Mouse (Mus musculus) kidney, postnatal 0 days (tissue): ENCODE data around the gene Disp1. TPM values are rescaled to one million over a fixed set of nuclear protein-coding genes. Genes with fewer than 3 reads are reported as not detected.

Source experiments
- ATAC-seq: fragments of 200-750 bp; cut with Nextera tagmentation; replicated peaks from 2 replicates; pipeline ENCODE4 v1.8.0; 2017; ENCODE audit warnings: low read depth, moderate number of reproducible peaks, moderate TSS enrichment, moderate library complexity; ENCODE audit not compliant: low FRiP score
- DNase-seq: peaks from one replicate; pipeline ENCODE4 v3.0.0-alpha.2; 2016; ENCODE audit warnings: low spot score
- H3K27ac ChIP-seq: fragments of 300-500 bp; sonication (generic); 2 replicates; pipeline ENCODE4 v1.5.1; 2014; ENCODE audit warnings: mild to moderate bottlenecking
- H3K27me3 ChIP-seq: fragments of 300-500 bp; sonication (generic); 2 replicates; pipeline ENCODE4 v1.6.1; 2014; ENCODE audit warnings: low read length, mixed read lengths; ENCODE audit not compliant: insufficient read depth
- H3K36me3 ChIP-seq: fragments of 300-500 bp; sonication (generic); 2 replicates; pipeline ENCODE4 v1.6.1; 2014; ENCODE audit warnings: low read length, mixed read lengths; ENCODE audit not compliant: insufficient read depth
- H3K4me1 ChIP-seq: fragments of 300-500 bp; sonication (generic); replicated peaks from 2 replicates; pipeline ENCODE4 v1.6.1; 2014; ENCODE audit warnings: antibody characterized with exemption, low read length, mixed read lengths; ENCODE audit not compliant: insufficient read depth
- H3K4me2 ChIP-seq: fragments of 300-500 bp; sonication (generic); 2 replicates; pipeline ENCODE4 v1.6.1; 2014; ENCODE audit warnings: mild to moderate bottlenecking, low read length, moderate library complexity, mixed read lengths
- H3K4me3 ChIP-seq: fragments of 300-500 bp; sonication (generic); replicated peaks from 2 replicates; pipeline ENCODE4 v1.5.1; 2014; ENCODE audit warnings: low read depth, low read length
- H3K9ac ChIP-seq: fragments of 300-500 bp; sonication (generic); 2 replicates; pipeline ENCODE4 v1.6.1; 2014; ENCODE audit warnings: low read depth, low read length
- H3K9me3 ChIP-seq: fragments of 300-500 bp; sonication (generic); replicated peaks from 2 replicates; pipeline ENCODE4 v1.6.1; 2016; ENCODE audit warnings: low read length, inconsistent platforms, mixed read lengths
- CTCF ChIP-seq: IDR thresholded peaks from 2 replicates; pipeline ENCODE4 v1.5.1; 2016; ENCODE audit warnings: antibody characterized with exemption, low read depth, mild to moderate bottlenecking, moderate library complexity
- WGBS: fragments of 180-500 bp; shearing (Covaris S2); extraction: QIAGEN DNeasy Blood & Tissue Kit; methylation state at CpG from one replicate; pipeline ENCODE4 v1.1.7; 2014; 5-methylcytosine and 5-hydroxymethylcytosine counted together
- polyA plus RNA-seq: library from polyadenylated mRNA; unstranded; fragments of >200 nt; fragmentation: Nextera tagmentation; extraction: Ambion mirVana; gene quantifications from 2 replicates; pipeline ENCODE4 v1.2.1, GENCODE M21; 2015

Disp1 gene
- polyA plus RNA-seq, 1 experiment from 2014 or later: 8.4 TPM

DNA sequence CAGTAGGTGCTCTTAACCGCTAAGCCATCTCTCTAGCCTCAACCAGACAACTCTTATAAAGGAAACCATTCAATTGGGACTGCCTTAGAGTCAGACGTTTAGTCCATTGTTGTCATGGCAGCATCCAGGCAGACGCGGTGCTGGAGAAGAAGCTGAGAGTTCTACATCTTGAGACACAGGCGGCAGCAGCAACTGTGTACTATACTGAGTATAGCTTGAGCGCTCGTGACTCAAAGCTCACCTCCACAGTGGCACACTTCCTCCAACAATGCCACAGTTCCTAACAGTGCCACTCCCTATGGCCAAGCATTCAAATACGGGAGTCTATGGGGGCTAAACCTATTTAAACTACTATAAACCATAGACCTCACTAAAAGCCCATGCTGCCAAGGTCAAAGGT is 11.2 kb downstream of the Disp1 start:
- H3K4me3 ChIP-seq: no peak overlapping the region
- no peaks in the 10 kb centered on the region for H3K36me3 ChIP-seq
- DNase-seq: no peak
- TF ChIP-seq CTCF: no peak
- no peak overlapping the region for H3K27ac ChIP-seq
- no peaks in the 10 kb centered on the region for H3K27me3 ChIP-seq
- no peak overlapping the region for H3K4me2 ChIP-seq
- no peaks in the 10 kb centered on the region for H3K9me3 ChIP-seq
- H3K9ac ChIP-seq: no peak overlapping the region
- ATAC-seq: no peak
- H3K4me1 ChIP-seq: no peaks in the 10 kb centered on the region
- WGBS: 89% methylated on average over 8 of the region's 8 CpGs

DNA sequence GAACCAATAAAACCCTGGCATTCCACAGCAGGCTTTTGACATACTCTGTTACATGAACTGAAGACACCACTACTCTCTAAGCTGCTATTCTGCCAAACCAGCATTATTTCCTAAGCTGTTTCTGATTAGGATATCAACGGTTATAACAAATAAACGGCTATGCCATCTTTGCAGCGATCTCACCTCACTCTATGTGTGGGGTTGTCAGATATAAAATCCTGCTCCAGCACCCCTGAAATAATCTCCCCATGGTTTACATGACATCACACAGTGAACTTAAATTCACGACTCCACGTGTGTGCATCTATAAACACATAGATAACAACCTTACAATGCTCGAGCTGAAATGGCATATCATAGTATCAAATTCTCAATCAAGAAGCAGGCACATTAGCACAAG is 13.7 kb downstream of the Disp1 start:
- TF ChIP-seq CTCF: no peak
- Histone ChIP-seq H3K4me3 (no peak overlapping the region), H3K36me3 (no peaks in the 10 kb centered on the region), H3K9me3 (no peaks in the 10 kb centered on the region), H3K4me1 (no peaks in the 10 kb centered on the region), H3K9ac (no peak overlapping the region), H3K27me3 (no peaks in the 10 kb centered on the region), H3K4me2 (no peak overlapping the region), H3K27ac (no peak overlapping the region)
- DNase-seq (no peak), ATAC-seq (no peak)
- WGBS: 73% methylated on average over 6 of the region's 6 CpGs

GRCm38 (mm10) chr1:183207141-183207540 is 14.2 kb downstream of the Disp1 start:
- Histone ChIP-seq H3K9me3 (no peaks in the 10 kb centered on the region), H3K36me3 (no peaks in the 10 kb centered on the region), H3K9ac (no peak overlapping the region), H3K4me1 (no peaks in the 10 kb centered on the region), H3K4me2 (no peak overlapping the region), H3K4me3 (no peak overlapping the region), H3K27me3 (no peaks in the 10 kb centered on the region), H3K27ac (no peak overlapping the region)
- DNase-seq (no peak), ATAC-seq (no peak)
- TF ChIP-seq CTCF: no peak
- 78% methylated on average over 3 of the region's 3 CpGs for WGBS

DNA sequence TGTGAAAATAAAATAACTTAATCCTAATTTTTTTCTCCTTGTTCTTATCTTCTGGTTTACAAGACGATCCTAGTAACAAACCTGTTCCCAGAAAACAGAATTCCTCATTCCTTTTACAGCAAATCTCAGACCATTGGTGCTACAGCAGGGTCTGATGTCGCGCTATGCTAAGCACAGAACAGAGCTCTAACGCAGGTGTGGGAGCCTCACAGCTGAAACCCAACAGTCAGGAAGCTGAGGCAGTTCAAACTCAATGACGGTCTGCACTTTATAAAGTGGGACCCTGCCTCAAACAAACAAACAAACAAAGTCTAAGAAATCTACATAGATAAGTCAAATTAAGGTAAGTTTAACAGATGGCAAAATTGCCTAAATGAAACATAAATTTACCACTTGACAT is 20.4 kb downstream of the Disp1 start:
- Histone ChIP-seq H3K36me3 (no peaks in the 10 kb centered on the region), H3K4me3 (no peak overlapping the region), H3K9ac (no peak overlapping the region), H3K9me3 (no peaks in the 10 kb centered on the region), H3K27me3 (no peaks in the 10 kb centered on the region), H3K4me1 (no peaks in the 10 kb centered on the region), H3K27ac (no peak overlapping the region), H3K4me2 (no peak overlapping the region)
- DNase-seq (no peak), ATAC-seq (no peak)
- TF ChIP-seq CTCF: no peak
- WGBS: 72% methylated on average over 5 of the region's 5 CpGs

GRCm38 (mm10) chr1:183194763-183195162 is 26.6 kb downstream of the Disp1 start:
- H3K9me3 ChIP-seq: no peaks in the 10 kb centered on the region
- WGBS: 80% methylated on average over 18 of the region's 18 CpGs
- H3K4me2 ChIP-seq: no peak overlapping the region
- H3K36me3 ChIP-seq: no peaks in the 10 kb centered on the region
- no peak overlapping the region for H3K9ac ChIP-seq
- DNase-seq: no peak
- H3K4me3 ChIP-seq: no peak overlapping the region
- H3K27ac ChIP-seq: no peak overlapping the region
- no peak for TF ChIP-seq CTCF
- ATAC-seq: no peak
- H3K4me1 ChIP-seq: 0 out of 2 replicates have a peak, but pooled peaks cover 5% of the 10 kb centered on the region
- H3K27me3 ChIP-seq: no peaks in the 10 kb centered on the region

DNA sequence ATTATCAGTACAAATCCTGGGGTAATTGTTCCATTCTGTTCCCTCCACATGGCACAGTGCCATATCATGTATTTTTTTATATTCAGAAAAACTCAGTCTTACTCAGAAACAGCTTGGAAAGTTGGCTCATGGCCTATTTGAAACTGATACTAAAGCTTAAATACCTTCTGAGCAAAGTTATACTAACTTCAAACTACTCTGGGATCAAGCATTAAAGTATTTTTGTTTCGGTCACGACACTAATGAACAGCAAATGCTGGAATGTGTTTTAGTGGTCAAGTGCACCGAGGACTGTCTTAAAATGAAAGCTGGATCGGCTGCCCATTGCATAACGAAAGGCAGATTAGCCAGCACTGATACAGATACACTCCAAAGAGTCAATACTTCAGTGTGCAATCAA is 27.2 kb downstream of the Disp1 start:
- no peak for TF ChIP-seq CTCF
- Histone ChIP-seq H3K9me3 (no peaks in the 10 kb centered on the region), H3K4me3 (no peak overlapping the region), H3K27ac (no peak overlapping the region), H3K4me2 (no peak overlapping the region), H3K27me3 (no peaks in the 10 kb centered on the region), H3K4me1 (0 out of 2 replicates have a peak, but pooled peaks cover 5% of the 10 kb centered on the region), H3K9ac (no peak overlapping the region), H3K36me3 (no peaks in the 10 kb centered on the region)
- ATAC-seq: no peak
- 47% methylated on average over 5 of the region's 5 CpGs for WGBS
- DNase-seq: peak; percentile 27

- Histone ChIP-seq H3K9ac (no peak overlapping the region), H3K27ac (no peak overlapping the region), H3K9me3 (no peaks in the 10 kb centered on the region), H3K4me1 (0 out of 2 replicates have a peak, but pooled peaks cover 5% of the 10 kb centered on the region), H3K4me2 (no peak overlapping the region), H3K4me3 (no peak overlapping the region), H3K27me3 (no peaks in the 10 kb centered on the region), H3K36me3 (no peaks in the 10 kb centered on the region)
- ATAC-seq: no peak
- 81% methylated on average over 10 of the region's 10 CpGs for WGBS
- TF ChIP-seq CTCF: no peak
- no peak for DNase-seq
These were observed 29.9 kb downstream of the Disp1 start for GRCm38 (mm10) chr1:183191398-183191797.
